Mouse (Mus musculus): Measurements from ENCODE around the gene Prrt2. TPM values are rescaled to one million over a fixed set of nuclear protein-coding genes. Genes with fewer than 3 reads are reported as not detected.

The Prrt2 gene
- polyA plus RNA-seq, 1 experiment from 2014 or later: 0.88 TPM

GRCm38 (mm10) chr7:126984667-126985444, 36.2 kb downstream of the Prrt2 start:
- H3K27ac ChIP-seq: no peak overlapping the region
- 0 out of 2 replicates have a peak, but pooled peaks cover 6% of the 10 kb centered on the region for H3K27me3 ChIP-seq (replicated peaks)
- no peak overlapping the region for H3K4me2 ChIP-seq
- H3K9me3 ChIP-seq (replicated peaks): no peaks in the 10 kb centered on the region
- peaks cover 14% of the 10 kb centered on the region for H3K36me3 ChIP-seq
- ATAC-seq: no peak
- peaks cover 11% of the 10 kb centered on the region; the same call in 1 of the 2 replicates for H3K4me1 ChIP-seq
- H3K9ac ChIP-seq: no peak overlapping the region
- H3K4me3 ChIP-seq: no peak overlapping the region
- 48% methylated on average over 10 of the region's 10 CpGs for WGBS (ENCODE audit: insufficient replicate concordance)

- Histone ChIP-seq H3K36me3 (peaks cover 31% of the 10 kb centered on the region), H3K4me3 (no peak overlapping the region), H3K9ac (no peak overlapping the region), H3K27ac (no peak overlapping the region), H3K4me1 (peaks cover 27% of the 10 kb centered on the region), H3K27me3 (replicated peaks) (0 out of 2 replicates have a peak, but pooled peaks cover 6% of the 10 kb centered on the region), H3K9me3 (replicated peaks) (no peaks in the 10 kb centered on the region), H3K4me2 (no peak overlapping the region)
- ATAC-seq: no peak
- 80% methylated on average over 7 of the region's 7 CpGs for WGBS (ENCODE audit: insufficient replicate concordance)
Observed at GRCm38 (mm10) chr7:126983113-126983512, 37.9 kb downstream of the Prrt2 start.

- 0 out of 2 replicates have a peak, but pooled peaks cover 6% of the 10 kb centered on the region for H3K27me3 ChIP-seq (replicated peaks)
- no peak overlapping the region for H3K4me3 ChIP-seq
- ATAC-seq: no peak
- H3K36me3 ChIP-seq: peaks cover 36% of the 10 kb centered on the region
- H3K9ac ChIP-seq: no peak overlapping the region
- H3K27ac ChIP-seq: no peak overlapping the region
- H3K9me3 ChIP-seq (replicated peaks): no peaks in the 10 kb centered on the region
- H3K4me2 ChIP-seq: no peak overlapping the region
- 44% methylated on average over 4 of the region's 4 CpGs for WGBS (ENCODE audit: insufficient replicate concordance)
- peaks cover 37% of the 10 kb centered on the region for H3K4me1 ChIP-seq
Observed at GRCm38 (mm10) chr7:126982054-126982453, 39.0 kb downstream of the Prrt2 start.

GRCm38 (mm10) chr7:126981601-126982000, 39.4 kb downstream of the Prrt2 start:
- Histone ChIP-seq H3K4me2 (no peak overlapping the region), H3K9me3 (replicated peaks) (no peaks in the 10 kb centered on the region), H3K27ac (no peak overlapping the region), H3K27me3 (replicated peaks) (0 out of 2 replicates have a peak, but pooled peaks cover 6% of the 10 kb centered on the region), H3K4me3 (no peak overlapping the region), H3K4me1 (peaks cover 41% of the 10 kb centered on the region), H3K36me3 (peaks cover 36% of the 10 kb centered on the region), H3K9ac (no peak overlapping the region)
- 71% methylated on average over 2 of the region's 2 CpGs for WGBS (ENCODE audit: insufficient replicate concordance)
- ATAC-seq: no peak

GRCm38 (mm10) chr7:126978841-126979240, 42.2 kb downstream of the Prrt2 start:
- Histone ChIP-seq H3K9me3 (replicated peaks) (no peaks in the 10 kb centered on the region), H3K4me1 (peaks cover 47% of the 10 kb centered on the region), H3K4me2 (no peak overlapping the region), H3K27me3 (replicated peaks) (no peaks in the 10 kb centered on the region), H3K4me3 (no peak overlapping the region), H3K36me3 (peaks cover 36% of the 10 kb centered on the region), H3K27ac (no peak overlapping the region), H3K9ac (no peak overlapping the region)
- no peak for ATAC-seq
- 84% methylated on average over 6 of the region's 6 CpGs for WGBS (ENCODE audit: insufficient replicate concordance)

- WGBS (ENCODE audit: insufficient replicate concordance): 23% methylated on average over 14 of the region's 14 CpGs
- Histone ChIP-seq H3K9me3 (replicated peaks) (no peaks in the 10 kb centered on the region), H3K4me3 (peak overlapping the region; percentile 90), H3K9ac (peak overlapping the region; percentile 95), H3K4me2 (peak overlapping the region; percentile 87), H3K36me3 (peaks cover 36% of the 10 kb centered on the region), H3K4me1 (peaks cover 41% of the 10 kb centered on the region), H3K27ac (peak overlapping the region; percentile 90), H3K27me3 (replicated peaks) (no peaks in the 10 kb centered on the region)
- no peak for ATAC-seq
Observed at GRCm38 (mm10) chr7:126976878-126977459, 44.0 kb downstream of the Prrt2 start.

GRCm38 (mm10) chr7:126975950-126976866, 44.8 kb downstream of the Prrt2 start, which contains the start of gene Cdiptos:
Gene Cdiptos (minus strand): TSS chr7:126976098.
- Histone ChIP-seq H3K4me3 (peak within 1 kb of the TSS; percentile 90), H3K27me3 (replicated peaks) (no peaks in the 10 kb centered on the region), H3K27ac (peak within 1 kb of the TSS; percentile 90), H3K9ac (peak within 1 kb of the TSS; percentile 95), H3K36me3 (peaks cover 35% of the 10 kb centered on the region), H3K4me1 (peaks cover 35% of the 10 kb centered on the region), H3K4me2 (peak within 1 kb of the TSS; percentile 87), H3K9me3 (replicated peaks) (no peaks in the 10 kb centered on the region)
- ATAC-seq: peak; percentile 93
- WGBS (ENCODE audit: insufficient replicate concordance): under 1% methylated on average over 55 of the region's 55 CpGs

- Histone ChIP-seq H3K27me3 (replicated peaks) (no peaks in the 10 kb centered on the region), H3K4me1 (peaks cover 35% of the 10 kb centered on the region)
- WGBS (ENCODE audit: insufficient replicate concordance): 10% methylated on average over 1 of the region's 1 CpGs
Observed at GRCm38 (mm10) chr7:126975893-126975949, 45.3 kb downstream of the Prrt2 start, which contains the start of gene Cdipt. Gene Cdipt (plus strand): TSS chr7:126975914.

GRCm38 (mm10) chr7:126975493-126975892, 45.5 kb downstream of the Prrt2 start:
- no peak for ATAC-seq
- peak overlapping the region; percentile 87 for H3K4me2 ChIP-seq
- H3K9me3 ChIP-seq (replicated peaks): no peaks in the 10 kb centered on the region
- H3K4me1 ChIP-seq: peaks cover 35% of the 10 kb centered on the region
- no peaks in the 10 kb centered on the region for H3K27me3 ChIP-seq (replicated peaks)
- peak overlapping the region; percentile 95; the same call in 1 of the 2 replicates for H3K9ac ChIP-seq
- H3K27ac ChIP-seq: peak overlapping the region; percentile 90; the same call in 1 of the 2 replicates
- peak overlapping the region; percentile 90 for H3K4me3 ChIP-seq
- H3K36me3 ChIP-seq: peaks cover 29% of the 10 kb centered on the region
- 3% methylated on average over 8 of the region's 8 CpGs for WGBS (ENCODE audit: insufficient replicate concordance)

More at GRCm38 (mm10) chr7:126975893-126975949, 45.3 kb downstream of the Prrt2 start, which contains the start of gene Cdipt:
- Histone ChIP-seq H3K9ac (peak within 1 kb of the TSS; percentile 95), H3K4me3 (peak within 1 kb of the TSS; percentile 90), H3K36me3 (peaks cover 30% of the 10 kb centered on the region), H3K9me3 (replicated peaks) (no peaks in the 10 kb centered on the region), H3K4me2 (peak within 1 kb of the TSS; percentile 87), H3K27ac (peak within 1 kb of the TSS; percentile 90)
- no peak for ATAC-seq

Measured in liver, embryonic 12.5 days (tissue).